Mouse (Mus musculus) liver, adult 2 months (tissue): ENCODE measurements at regions not wholly inside any gene's neighbourhood (a gene's known extent, or its start where the extent isn't known, plus 50 kb on each side); places are given as distances from the start of the nearest gene placed in this dataset.

Source experiments
- CTCF ChIP-seq: fragments of 200-500 bp; IDR thresholded peaks from 2 replicates; pipeline ENCODE4 v1.5.1; 2011; ENCODE audit warnings: low read depth, low read length, control low read depth
- POLR2A ChIP-seq: fragments of 200-500 bp; IDR thresholded peaks from 2 replicates; pipeline ENCODE4 v1.6.1; 2011; ENCODE audit warnings: low read length, control low read depth; ENCODE audit not compliant: insufficient read depth; ENCODE audit errors: extremely low read depth

DNA sequence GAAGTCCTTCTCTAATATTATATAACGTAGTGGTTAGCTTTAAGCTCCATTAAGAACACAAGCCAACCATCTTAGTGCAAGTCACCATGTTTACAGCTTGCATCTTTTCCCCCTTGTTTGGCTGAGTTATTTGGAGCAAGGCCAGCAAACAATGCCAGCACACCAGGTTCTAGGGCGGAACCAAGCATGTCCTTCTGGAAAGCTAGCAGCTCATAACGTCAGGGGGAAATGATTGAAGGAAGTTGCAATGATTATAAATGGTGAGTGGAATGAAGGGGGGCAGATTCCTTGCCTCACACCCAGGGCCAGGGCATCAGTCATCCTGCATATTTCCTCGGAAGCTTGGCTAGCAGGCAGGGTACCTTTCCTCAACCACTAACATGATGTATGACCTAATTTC lies 396.3 kb upstream of the Sorcs1 start:
- TF ChIP-seq CTCF (no peak), POLR2A (no peak)
